Mouse (Mus musculus): ENCODE data around the gene Usp6nl. TPM values are rescaled to one million over a fixed set of nuclear protein-coding genes. Genes with fewer than 3 reads are reported as not detected.

Usp6nl gene
- polyA plus RNA-seq, 1 experiment from 2014 or later, result 10.2 TPM

GRCm38 (mm10) chr2:6396626-6397146 lies 74.2 kb downstream of the Usp6nl start:
- no peak overlapping the region for H3K4me3 ChIP-seq
- peaks cover 5% of the 10 kb centered on the region; the same call in 1 of the 2 replicates for H3K36me3 ChIP-seq
- no peak overlapping the region for H3K4me2 ChIP-seq
- peaks cover 22% of the 10 kb centered on the region for H3K4me1 ChIP-seq (replicated peaks)
- WGBS, result 74% methylated on average over 1 of the region's 1 CpGs
- H3K9me3 ChIP-seq (replicated peaks), result no peaks in the 10 kb centered on the region
- no peaks in the 10 kb centered on the region for H3K27me3 ChIP-seq (replicated peaks)
- ATAC-seq (ENCODE audit: insufficient number of reproducible peaks, low FRiP score), result no peak
- H3K27ac ChIP-seq (ENCODE audit: poor library complexity, severe bottlenecking), result peak overlapping the region; percentile 47; the same call in 1 of the 2 replicates
- H3K9ac ChIP-seq, result no peak overlapping the region

GRCm38 (mm10) chr2:6397166-6397565 lies 74.7 kb downstream of the Usp6nl start:
- H3K9me3 ChIP-seq (replicated peaks), result no peaks in the 10 kb centered on the region
- H3K4me3 ChIP-seq, result no peak overlapping the region
- no peak for ATAC-seq (ENCODE audit: insufficient number of reproducible peaks, low FRiP score)
- WGBS, result 72% methylated on average over 3 of the region's 3 CpGs
- no peak overlapping the region for H3K9ac ChIP-seq
- no peak overlapping the region for H3K27ac ChIP-seq (ENCODE audit: poor library complexity, severe bottlenecking)
- H3K36me3 ChIP-seq, result peaks cover 5% of the 10 kb centered on the region; the same call in 1 of the 2 replicates
- no peaks in the 10 kb centered on the region for H3K27me3 ChIP-seq (replicated peaks)
- peaks cover 22% of the 10 kb centered on the region for H3K4me1 ChIP-seq (replicated peaks)
- H3K4me2 ChIP-seq, result no peak overlapping the region

- no peak overlapping the region for H3K9ac ChIP-seq
- peaks cover 26% of the 10 kb centered on the region for H3K4me1 ChIP-seq (replicated peaks)
- no peak overlapping the region for H3K27ac ChIP-seq (ENCODE audit: poor library complexity, severe bottlenecking)
- no peaks in the 10 kb centered on the region; the same call in 1 of the 2 replicates for H3K36me3 ChIP-seq
- H3K27me3 ChIP-seq (replicated peaks), result no peaks in the 10 kb centered on the region
- H3K4me3 ChIP-seq, result no peak overlapping the region
- 79% methylated on average over 6 of the region's 6 CpGs for WGBS
- ATAC-seq (ENCODE audit: insufficient number of reproducible peaks, low FRiP score), result no peak
- no peaks in the 10 kb centered on the region for H3K9me3 ChIP-seq (replicated peaks)
- H3K4me2 ChIP-seq, result no peak overlapping the region
Measured at GRCm38 (mm10) chr2:6398826-6399225, 76.4 kb downstream of the Usp6nl start.

- Histone ChIP-seq H3K27me3 (replicated peaks) (no peaks in the 10 kb centered on the region), H3K36me3 (no peaks in the 10 kb centered on the region; the same call in 1 of the 2 replicates), H3K27ac (ENCODE audit: poor library complexity, severe bottlenecking) (no peak overlapping the region), H3K9me3 (replicated peaks) (no peaks in the 10 kb centered on the region), H3K9ac (no peak overlapping the region), H3K4me1 (replicated peaks) (peaks cover 24% of the 10 kb centered on the region), H3K4me2 (no peak overlapping the region), H3K4me3 (no peak overlapping the region)
- ATAC-seq (ENCODE audit: insufficient number of reproducible peaks, low FRiP score), result no peak
- WGBS, result 71% methylated on average over 10 of the region's 10 CpGs
Measured at GRCm38 (mm10) chr2:6401039-6401438, 78.6 kb downstream of the Usp6nl start.

- no peaks in the 10 kb centered on the region for H3K9me3 ChIP-seq (replicated peaks)
- H3K36me3 ChIP-seq, result no peaks in the 10 kb centered on the region; the same call in 1 of the 2 replicates
- H3K9ac ChIP-seq, result peak overlapping the region; percentile 48
- 21% methylated on average over 11 of the region's 11 CpGs for WGBS
- H3K27me3 ChIP-seq (replicated peaks), result no peaks in the 10 kb centered on the region
- no peak overlapping the region for H3K4me2 ChIP-seq
- H3K4me1 ChIP-seq (replicated peaks), result peaks cover 21% of the 10 kb centered on the region
- no peak overlapping the region for H3K4me3 ChIP-seq
- ATAC-seq (ENCODE audit: insufficient number of reproducible peaks, low FRiP score), result peak; percentile 42; the same call in 1 of the 2 replicates
- H3K27ac ChIP-seq (ENCODE audit: poor library complexity, severe bottlenecking), result no peak overlapping the region
Measured at GRCm38 (mm10) chr2:6403375-6403774, 80.9 kb downstream of the Usp6nl start.

- Histone ChIP-seq H3K4me1 (replicated peaks) (peaks cover 21% of the 10 kb centered on the region), H3K4me2 (no peak overlapping the region), H3K9me3 (replicated peaks) (no peaks in the 10 kb centered on the region), H3K27me3 (replicated peaks) (no peaks in the 10 kb centered on the region), H3K4me3 (no peak overlapping the region), H3K36me3 (peaks cover under 1% of the 10 kb centered on the region; the same call in 1 of the 2 replicates), H3K9ac (no peak overlapping the region), H3K27ac (ENCODE audit: poor library complexity, severe bottlenecking) (0 out of 2 replicates have a peak overlapping the region, but pooled peaks have one; percentile 16)
- ATAC-seq (ENCODE audit: insufficient number of reproducible peaks, low FRiP score), result no peak
- 56% methylated on average over 3 of the region's 3 CpGs for WGBS
Measured at GRCm38 (mm10) chr2:6403991-6404390, 81.5 kb downstream of the Usp6nl start.

- no peak overlapping the region for H3K9ac ChIP-seq
- H3K27ac ChIP-seq (ENCODE audit: poor library complexity, severe bottlenecking), result 0 out of 2 replicates have a peak overlapping the region, but pooled peaks have one; percentile 16
- peaks cover 7% of the 10 kb centered on the region; the same call in 1 of the 2 replicates for H3K36me3 ChIP-seq
- H3K4me1 ChIP-seq (replicated peaks), result peaks cover 21% of the 10 kb centered on the region
- no peaks in the 10 kb centered on the region for H3K27me3 ChIP-seq (replicated peaks)
- no peak for ATAC-seq (ENCODE audit: insufficient number of reproducible peaks, low FRiP score)
- 44% methylated on average over 7 of the region's 7 CpGs for WGBS
- no peaks in the 10 kb centered on the region for H3K9me3 ChIP-seq (replicated peaks)
- H3K4me2 ChIP-seq, result no peak overlapping the region
- H3K4me3 ChIP-seq, result no peak overlapping the region
Measured at GRCm38 (mm10) chr2:6404627-6405026, 82.2 kb downstream of the Usp6nl start.

- H3K36me3 ChIP-seq, result peaks cover 11% of the 10 kb centered on the region; the same call in 1 of the 2 replicates
- no peaks in the 10 kb centered on the region for H3K9me3 ChIP-seq (replicated peaks)
- ATAC-seq (ENCODE audit: insufficient number of reproducible peaks, low FRiP score), result peak; percentile 49; the same call in 1 of the 2 replicates
- H3K4me1 ChIP-seq (replicated peaks), result peaks cover 21% of the 10 kb centered on the region
- no peak overlapping the region for H3K9ac ChIP-seq
- H3K27me3 ChIP-seq (replicated peaks), result no peaks in the 10 kb centered on the region
- no peak overlapping the region for H3K4me3 ChIP-seq
- H3K4me2 ChIP-seq, result no peak overlapping the region
- no peak overlapping the region for H3K27ac ChIP-seq (ENCODE audit: poor library complexity, severe bottlenecking)
- WGBS, result 36% methylated on average over 10 of the region's 10 CpGs
Measured at GRCm38 (mm10) chr2:6405059-6406033, 82.9 kb downstream of the Usp6nl start.

GRCm38 (mm10) chr2:6407711-6408110 lies 85.2 kb downstream of the Usp6nl start:
- WGBS, result 46% methylated on average over 1 of the region's 1 CpGs
- ATAC-seq (ENCODE audit: insufficient number of reproducible peaks, low FRiP score), result peak; percentile 39; the same call in 1 of the 2 replicates

GRCm38 (mm10) chr2:6412645-6413044 lies 90.2 kb downstream of the Usp6nl start:
- Histone ChIP-seq H3K27me3 (replicated peaks) (no peaks in the 10 kb centered on the region), H3K9ac (no peak overlapping the region), H3K4me2 (no peak overlapping the region), H3K4me1 (replicated peaks) (peaks cover 2% of the 10 kb centered on the region; the same call in 1 of the 2 replicates), H3K27ac (ENCODE audit: poor library complexity, severe bottlenecking) (no peak overlapping the region), H3K4me3 (no peak overlapping the region), H3K9me3 (replicated peaks) (no peaks in the 10 kb centered on the region), H3K36me3 (peaks cover 24% of the 10 kb centered on the region; the same call in 1 of the 2 replicates)
- ATAC-seq (ENCODE audit: insufficient number of reproducible peaks, low FRiP score), result no peak
- 88% methylated on average over 1 of the region's 1 CpGs for WGBS

More at GRCm38 (mm10) chr2:6407711-6408110, 85.2 kb downstream of the Usp6nl start:
- H3K36me3 ChIP-seq, result peaks cover 14% of the 10 kb centered on the region; the same call in 1 of the 2 replicates
- no peaks in the 10 kb centered on the region for H3K27me3 ChIP-seq (replicated peaks)
- H3K27ac ChIP-seq (ENCODE audit: poor library complexity, severe bottlenecking), result peak overlapping the region; percentile 58; the same call in 1 of the 2 replicates
- no peak overlapping the region for H3K4me2 ChIP-seq
- peaks cover 21% of the 10 kb centered on the region for H3K4me1 ChIP-seq (replicated peaks)
- H3K9ac ChIP-seq, result 0 out of 2 replicates have a peak overlapping the region, but pooled peaks have one; percentile 39
- H3K9me3 ChIP-seq (replicated peaks), result no peaks in the 10 kb centered on the region
- no peak overlapping the region for H3K4me3 ChIP-seq

- Histone ChIP-seq H3K9me3 (replicated peaks) (no peaks in the 10 kb centered on the region), H3K4me3 (no peak overlapping the region), H3K9ac (no peak overlapping the region), H3K4me1 (replicated peaks) (no peaks in the 10 kb centered on the region), H3K27ac (ENCODE audit: poor library complexity, severe bottlenecking) (no peak overlapping the region), H3K4me2 (no peak overlapping the region), H3K36me3 (peaks cover 28% of the 10 kb centered on the region), H3K27me3 (replicated peaks) (no peaks in the 10 kb centered on the region)
- 92% methylated on average over 2 of the region's 2 CpGs for WGBS
- no peak for ATAC-seq (ENCODE audit: insufficient number of reproducible peaks, low FRiP score)
Measured at GRCm38 (mm10) chr2:6413723-6414122, 91.3 kb downstream of the Usp6nl start.
